Mouse (Mus musculus) testis, adult 2 months (tissue): ENCODE measurements around the gene Ttc5.

Experiments used
- CTCF ChIP-seq: fragments of 200-500 bp; IDR thresholded peaks from 2 replicates; pipeline ENCODE4 v1.5.1; 2012; ENCODE audit warnings: low read depth, mild to moderate bottlenecking, inconsistent platforms, low read length, moderate library complexity; ENCODE audit not compliant: control insufficient read depth, insufficient read depth, insufficient replicate concordance
- POLR2A ChIP-seq: fragments of 200-500 bp; IDR thresholded peaks from 2 replicates; pipeline ENCODE4 v1.6.1; 2012; ENCODE audit warnings: low read depth, mild to moderate bottlenecking, inconsistent platforms, low read length, moderate library complexity; ENCODE audit not compliant: control insufficient read depth

- TF ChIP-seq POLR2A (peak; percentile 85), CTCF (no peak)
Observed at GRCm38 (mm10) chr14:50795261-50795935, 10.1 kb upstream of the Ttc5 start.
